Mouse (Mus musculus) erythroblast, adult 5-6 weeks (primary cell): ENCODE data around the gene Snx10. TPM values are rescaled to one million over a fixed set of nuclear protein-coding genes. Genes with fewer than 3 reads are reported as not detected.
"Not testable (repeated sequence)": the region's sequence is repeated elsewhere in the genome, so short reads cannot be mapped to it uniquely, and the experiment has no call there.

ENCODE experiments used
- ATAC-seq: replicated peaks from 2 replicates; pipeline ENCODE4 v1.8.0; 2016; ENCODE audit warnings: moderate number of reproducible peaks, mild to moderate bottlenecking, moderate TSS enrichment, inconsistent platforms; ENCODE audit not compliant: poor library complexity, low FRiP score, severe bottlenecking
- total RNA-seq, 2 experiments: library from RNA; stranded (forward) in 1 of 2; stranded (reverse) in 1 of 2; fragments of 150-400 nt in 1 of 2; fragments of 200-764, 138-1000 nt in 1 of 2; gene quantifications; 2 replicates each; pipeline versions ENCODE4 v1.2.3 to v1.2.4; 2015 to 2017; ENCODE audit warnings: low replicate concordance in 2 of 2

Gene Snx10
- total RNA-seq (2015; ENCODE audit: low replicate concordance), result 17.8 and 21.7 TPM in 2 replicates
- 14.5 and 15.3 TPM in 2 replicates for total RNA-seq (2017; ENCODE audit: low replicate concordance)

DNA sequence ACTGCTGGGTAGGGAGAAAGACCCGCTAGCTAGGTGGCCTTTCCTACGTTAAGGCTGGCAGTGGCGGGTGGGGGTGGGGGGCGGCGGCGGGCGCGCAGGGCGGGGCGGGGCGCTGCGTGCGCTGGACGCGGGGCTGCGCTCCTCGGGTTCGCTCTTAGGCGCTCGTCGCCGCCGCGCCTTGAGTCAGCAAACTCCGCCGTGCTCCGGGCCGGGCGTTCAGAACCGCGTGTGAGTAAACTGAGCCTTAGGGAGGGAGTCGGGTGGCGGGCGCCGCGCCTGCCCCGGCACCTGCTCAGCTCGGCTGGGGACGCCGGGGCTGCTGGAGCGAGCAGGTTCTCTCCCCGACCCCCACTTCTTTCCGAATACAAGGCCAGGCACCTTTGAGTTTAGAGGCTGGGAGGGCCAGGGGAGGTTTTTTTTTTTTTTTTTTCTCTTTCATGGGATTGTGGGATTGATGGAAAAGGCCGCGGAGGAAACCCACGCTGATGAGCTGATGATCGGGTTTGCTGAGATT, at the start of gene Snx10:
Snx10 (plus strand) TSS at position 95 of the 514 bp plus-strand sequence.
- ATAC-seq, result no peak

DNA sequence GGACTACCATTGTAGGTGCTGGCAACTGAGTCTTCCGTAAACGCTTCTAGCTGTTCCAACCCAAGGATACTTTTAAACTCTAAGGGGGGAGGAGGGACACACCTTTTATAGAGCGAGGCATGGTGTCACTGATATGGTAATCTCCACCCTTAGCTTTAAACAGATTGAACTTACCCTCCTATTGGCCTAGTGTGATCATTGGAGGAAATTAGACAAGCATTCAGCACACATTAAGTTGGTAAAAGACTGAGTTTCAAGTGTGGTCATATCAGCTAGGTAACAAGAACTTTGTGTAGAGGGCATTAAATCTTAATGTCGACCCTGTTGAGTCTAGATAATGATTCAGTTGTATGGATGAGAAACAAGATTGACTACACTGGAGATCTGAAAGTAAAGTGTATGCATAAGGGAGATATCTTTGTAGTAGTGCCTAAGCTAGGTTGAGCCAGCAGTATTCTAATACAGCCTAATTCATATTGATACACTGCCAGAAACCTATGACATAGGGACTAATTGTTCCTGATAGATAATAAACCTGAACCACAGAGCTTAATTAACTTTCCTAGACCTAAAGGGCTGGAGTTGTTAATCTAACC, 44.5 kb upstream of the Snx10 start:
- ATAC-seq, result peak; percentile 67

DNA sequence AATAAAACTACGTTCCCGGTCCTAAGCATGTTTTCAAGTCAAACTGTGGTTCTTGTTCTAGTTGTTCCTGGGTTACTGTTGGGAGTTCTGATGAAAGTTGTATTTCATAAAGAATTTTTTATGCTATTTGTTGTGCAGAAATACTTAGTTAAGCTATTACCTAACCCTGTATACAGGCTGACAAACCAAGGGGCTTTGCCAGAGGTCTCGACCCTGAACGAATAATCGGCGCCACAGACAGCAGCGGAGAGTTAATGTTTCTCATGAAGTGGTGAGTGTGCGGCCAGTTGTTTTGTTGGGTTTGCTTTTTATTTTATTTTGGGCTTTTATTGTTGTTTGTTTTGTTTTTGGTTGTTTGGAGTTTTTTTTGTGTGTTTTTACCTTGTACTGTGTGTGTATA, 42.2 kb upstream of the Snx10 start:
- ATAC-seq, result no peak

DNA sequence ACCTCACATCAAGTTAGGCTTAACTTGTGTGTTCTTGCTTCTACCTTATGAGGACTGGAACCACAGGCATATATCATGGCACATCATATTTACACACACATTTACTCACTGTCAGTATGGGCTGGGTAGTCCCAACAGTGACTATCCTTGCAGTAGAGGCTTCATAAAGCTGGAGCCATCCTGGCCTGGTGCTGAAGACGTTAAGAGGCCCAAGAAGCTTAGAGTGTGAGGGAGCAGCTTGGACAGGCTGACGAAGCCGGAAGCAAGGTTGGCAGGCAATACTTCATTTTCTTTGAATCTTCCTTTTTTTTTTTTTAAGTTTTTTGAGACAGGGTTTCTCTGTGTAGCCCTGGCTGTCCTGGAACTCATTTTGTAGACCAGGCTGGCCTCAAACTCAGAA, 39.8 kb upstream of the Snx10 start:
- no peak for ATAC-seq

DNA sequence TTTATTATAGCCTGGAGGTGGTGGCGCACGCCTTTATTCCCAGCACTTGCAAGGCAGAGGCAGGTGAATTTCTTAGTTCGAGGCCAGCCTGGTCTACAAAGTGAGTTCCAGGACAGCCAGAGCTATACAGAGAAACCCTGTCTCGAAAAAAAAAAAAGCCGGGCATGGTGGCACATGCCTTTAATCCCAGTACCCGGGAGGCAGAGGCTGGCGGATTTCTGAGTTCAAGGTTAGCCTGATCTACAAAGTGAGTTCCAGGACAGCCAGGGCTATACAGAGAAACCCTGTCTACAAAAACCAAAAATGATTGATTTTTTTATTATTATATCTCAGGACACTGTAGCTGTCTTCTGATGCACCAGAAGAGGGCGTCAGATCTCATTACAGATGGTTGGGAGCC, 39.1 kb upstream of the Snx10 start:
- ATAC-seq, result not testable (repeated sequence)

DNA sequence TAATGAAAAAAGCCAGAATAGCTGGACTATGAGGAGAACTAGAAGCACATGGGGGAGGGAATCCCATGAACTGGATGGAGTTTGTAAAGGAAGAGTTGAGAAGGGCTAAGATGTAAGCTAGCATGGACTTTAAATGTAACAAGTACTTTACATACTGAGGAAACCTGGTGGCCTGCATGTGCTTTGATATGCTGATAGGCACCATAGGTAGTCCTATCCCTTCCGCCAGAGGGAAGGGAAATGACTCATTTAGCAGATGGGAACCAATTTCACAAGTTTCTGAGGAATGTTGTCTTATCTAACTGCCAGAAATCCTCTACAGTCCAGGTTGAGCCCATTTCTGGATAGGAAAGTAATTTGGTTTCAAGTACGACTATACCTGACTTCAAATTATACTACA, 38.1 kb upstream of the Snx10 start:
- ATAC-seq, result no peak

DNA sequence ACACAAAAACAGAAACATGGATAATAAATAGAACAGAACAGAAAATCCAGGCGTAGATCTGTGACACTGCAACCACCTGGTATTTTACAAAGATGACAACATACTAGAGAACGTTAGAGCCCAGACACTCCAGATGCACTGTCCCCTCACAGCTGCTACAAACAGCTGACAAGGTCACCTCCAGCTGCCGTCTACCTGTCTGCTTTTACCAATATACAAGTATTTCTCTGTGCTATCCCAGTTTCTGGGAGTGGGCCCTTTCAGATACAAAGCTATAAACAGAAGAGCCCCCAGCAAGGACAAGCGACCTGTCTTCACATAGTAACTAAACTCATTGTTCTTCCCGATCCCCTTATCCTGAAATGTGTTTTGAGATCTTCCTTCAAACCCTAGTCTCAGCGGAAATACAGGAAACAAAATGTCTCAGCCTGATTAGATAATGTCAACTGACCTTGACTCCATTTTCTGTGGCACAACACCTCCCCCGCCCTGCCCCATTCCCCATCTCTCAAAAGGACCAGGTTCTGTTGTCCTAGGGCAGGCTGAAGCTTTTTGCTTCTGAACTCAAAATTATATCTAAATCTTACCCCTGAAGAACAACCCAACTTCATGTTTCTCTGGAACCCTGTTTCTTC, 37.5 kb upstream of the Snx10 start:
- no peak for ATAC-seq

DNA sequence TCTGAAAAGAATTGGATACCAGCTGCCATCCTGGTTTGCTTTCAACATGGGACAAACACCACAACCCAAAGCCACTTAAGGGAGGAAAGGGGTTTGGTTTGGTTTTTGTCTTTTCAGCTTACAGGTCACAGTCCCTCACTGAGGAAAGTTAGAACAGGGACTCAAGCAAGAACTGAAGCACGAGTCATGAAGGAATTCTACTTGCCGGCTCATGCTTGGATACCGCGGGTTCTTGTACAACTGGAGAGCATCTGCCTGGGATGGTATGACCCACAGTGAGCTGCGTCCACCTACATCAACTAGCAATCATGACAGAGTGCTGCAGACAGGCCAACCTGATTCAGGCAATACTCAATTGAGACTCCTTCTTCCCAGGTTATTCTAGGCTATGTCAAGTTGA, 37.0 kb upstream of the Snx10 start:
- no peak for ATAC-seq

DNA sequence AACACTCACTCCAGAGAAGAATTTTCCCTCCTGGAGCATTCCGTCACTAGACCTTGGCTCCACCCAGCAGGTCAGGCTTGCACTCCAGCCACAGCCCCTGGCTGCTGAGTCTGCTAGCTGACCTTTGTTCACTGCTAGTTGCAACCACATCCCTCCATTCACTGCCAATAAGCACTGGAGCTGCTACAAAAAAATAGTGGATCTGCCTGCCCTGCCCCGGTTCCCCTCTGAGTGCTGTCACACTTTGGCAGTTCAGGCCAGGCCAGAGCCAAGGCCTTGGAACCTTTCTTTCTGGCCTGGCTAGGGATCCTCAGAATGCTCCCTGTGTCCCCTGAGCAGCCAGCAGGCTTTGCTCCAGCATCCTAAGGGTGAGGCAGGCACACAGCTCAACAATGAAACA, 33.9 kb upstream of the Snx10 start:
- no peak for ATAC-seq

DNA sequence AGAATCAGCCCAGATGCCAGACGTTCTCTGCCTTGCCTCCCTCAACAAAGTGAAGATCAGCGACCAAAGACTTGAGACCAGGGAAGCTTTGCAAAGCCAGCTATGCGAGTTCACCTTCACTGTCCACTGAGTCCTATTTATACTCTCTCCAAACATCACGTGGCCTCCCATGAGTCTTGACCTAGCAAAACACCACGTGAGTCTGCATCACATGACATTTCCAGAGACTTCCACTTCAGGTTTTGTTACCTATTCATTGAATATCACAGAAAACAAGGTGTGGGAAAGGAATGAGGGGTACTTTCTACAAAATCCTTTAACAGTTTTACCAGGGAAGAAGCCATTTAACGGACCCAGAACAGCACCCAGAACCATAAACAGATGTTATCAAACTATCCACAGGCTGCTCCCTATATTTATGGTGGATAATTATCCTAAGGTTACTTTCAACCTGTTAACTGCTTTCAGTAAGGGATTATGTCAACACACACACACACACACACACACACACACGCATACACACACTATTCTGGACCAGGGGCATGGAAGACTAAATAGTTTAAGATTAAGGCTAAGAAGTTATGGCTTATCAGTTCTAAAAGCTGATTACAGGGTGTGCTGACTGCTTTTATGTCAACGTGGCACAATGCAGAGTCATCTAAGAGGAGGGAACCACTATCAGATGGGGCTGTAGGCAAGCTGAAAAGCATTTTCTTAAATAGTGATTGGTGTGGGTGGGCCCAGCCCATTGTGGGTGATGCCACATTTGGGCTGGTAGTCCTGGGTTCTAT, 26.2 kb upstream of the Snx10 start:
- no peak for ATAC-seq

DNA sequence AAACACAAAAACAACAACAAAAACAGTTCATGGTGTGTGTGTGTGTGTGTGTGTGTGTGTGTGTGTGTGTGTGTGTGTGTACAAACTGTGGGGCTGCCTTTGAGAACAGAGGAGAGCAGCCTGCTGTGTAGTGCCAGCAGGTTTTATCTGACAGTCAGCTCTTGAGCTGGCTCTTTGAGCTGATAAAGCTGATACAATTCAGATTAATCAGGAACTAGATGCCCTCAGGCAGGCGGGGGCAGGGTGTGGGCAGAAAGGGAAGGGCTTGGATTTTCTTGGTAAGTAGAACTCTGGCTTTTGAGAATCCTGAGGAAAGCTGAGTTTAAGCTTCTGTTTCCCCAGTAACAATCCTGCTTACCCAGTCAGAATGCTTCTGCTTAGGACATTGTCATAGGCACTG, 18.0 kb upstream of the Snx10 start:
- ATAC-seq, result no peak

DNA sequence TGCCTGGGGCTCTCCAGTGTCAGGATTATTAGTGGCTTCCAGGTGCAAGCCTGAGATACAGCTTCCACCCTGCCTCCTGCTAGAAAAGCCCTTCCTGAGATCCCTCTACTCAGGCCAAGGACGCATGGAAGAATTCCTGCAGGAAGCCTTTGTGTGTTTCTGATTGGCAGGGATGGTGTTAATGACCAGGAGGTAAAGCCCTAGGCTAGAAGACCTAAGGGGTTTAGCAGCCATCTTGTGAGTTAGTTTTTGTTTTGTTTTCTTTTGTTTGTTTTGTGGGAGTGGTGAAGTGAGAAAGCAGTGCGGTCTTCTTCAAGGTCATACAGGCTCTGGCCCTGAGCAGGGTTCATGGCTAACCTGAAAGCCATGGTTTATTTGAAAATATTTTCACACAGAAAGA, 16.1 kb upstream of the Snx10 start:
- ATAC-seq, result no peak

DNA sequence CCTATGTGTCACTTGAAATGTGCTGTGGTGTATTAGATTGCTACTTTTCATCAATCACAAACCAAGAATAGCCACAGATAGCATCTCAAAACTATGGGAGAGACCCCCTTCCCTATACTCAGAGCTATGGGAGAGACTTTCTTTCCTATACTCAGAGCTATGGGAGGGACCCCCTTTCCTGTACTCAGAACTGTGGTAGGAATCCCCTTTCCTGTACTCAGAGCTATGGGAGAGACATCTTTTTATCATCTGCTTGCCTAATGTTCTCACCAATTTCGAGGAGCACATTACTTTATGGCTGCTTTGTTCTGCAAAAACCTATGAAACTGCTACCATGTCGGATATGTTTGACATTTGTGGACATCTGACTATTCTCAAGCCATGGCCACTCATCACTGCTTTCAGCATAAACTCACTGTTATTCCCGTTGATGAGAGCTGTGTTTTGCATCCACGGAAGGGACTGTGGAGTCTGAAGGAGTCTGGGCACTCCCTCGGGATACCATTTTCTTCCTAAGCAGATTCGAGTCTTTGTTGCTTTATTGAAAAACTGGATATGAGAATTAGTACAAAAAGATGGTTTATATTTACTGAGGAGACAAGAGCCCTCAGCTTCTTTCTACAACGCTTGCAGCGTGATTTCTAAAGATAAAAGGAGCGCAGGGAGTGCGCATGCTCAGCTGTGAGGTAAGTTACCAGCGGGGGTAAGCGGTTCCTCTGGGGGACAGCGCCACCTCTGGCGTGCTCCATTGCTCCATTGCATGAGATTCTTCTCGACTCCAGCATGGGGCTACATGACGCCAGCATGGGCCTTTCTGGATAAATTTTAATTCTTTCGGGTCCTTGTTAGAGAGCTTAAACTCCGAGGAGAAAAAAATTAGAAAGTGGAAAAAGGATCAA, 14.7 kb upstream of the Snx10 start:
- ATAC-seq, result no peak

DNA sequence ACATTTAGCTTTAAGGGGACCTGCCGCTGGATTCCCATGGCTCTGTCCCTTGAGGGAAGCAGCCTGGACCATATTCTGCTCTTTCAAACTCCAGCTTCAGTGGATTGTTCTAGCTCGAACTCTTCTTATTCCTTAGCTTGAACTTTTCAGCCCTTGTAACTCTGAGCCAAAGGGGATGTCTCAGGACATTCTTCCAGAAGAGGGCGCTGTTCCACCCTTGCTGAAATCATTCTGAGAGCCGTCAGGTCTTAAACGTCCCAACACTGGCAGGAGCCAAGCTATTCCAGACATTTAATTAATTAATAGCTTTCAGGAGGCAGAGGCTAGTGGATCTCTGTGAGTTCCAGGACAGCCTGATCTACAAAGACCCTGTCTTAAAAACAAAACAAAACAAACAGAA, 13.6 kb upstream of the Snx10 start:
- no peak for ATAC-seq

DNA sequence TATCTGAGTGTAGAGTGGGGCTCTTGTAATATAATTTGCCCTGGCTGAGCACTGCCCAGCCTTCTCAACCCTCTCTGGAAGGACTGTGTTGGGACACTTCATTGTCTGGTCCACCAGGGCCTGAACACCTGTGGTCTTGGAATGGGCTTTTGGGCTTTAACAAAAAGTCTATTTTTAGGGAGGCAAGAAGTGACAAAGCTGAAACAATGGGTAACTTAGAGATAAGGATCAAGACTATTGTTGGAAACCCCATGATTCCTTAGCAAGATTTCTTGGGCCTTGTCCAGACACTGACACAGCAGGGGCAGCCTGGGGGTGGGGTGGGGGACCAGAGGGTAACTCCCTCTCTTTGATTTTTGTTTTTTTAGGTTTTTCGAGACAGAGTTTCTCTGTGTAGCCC, 12.8 kb upstream of the Snx10 start:
- ATAC-seq, result no peak

DNA sequence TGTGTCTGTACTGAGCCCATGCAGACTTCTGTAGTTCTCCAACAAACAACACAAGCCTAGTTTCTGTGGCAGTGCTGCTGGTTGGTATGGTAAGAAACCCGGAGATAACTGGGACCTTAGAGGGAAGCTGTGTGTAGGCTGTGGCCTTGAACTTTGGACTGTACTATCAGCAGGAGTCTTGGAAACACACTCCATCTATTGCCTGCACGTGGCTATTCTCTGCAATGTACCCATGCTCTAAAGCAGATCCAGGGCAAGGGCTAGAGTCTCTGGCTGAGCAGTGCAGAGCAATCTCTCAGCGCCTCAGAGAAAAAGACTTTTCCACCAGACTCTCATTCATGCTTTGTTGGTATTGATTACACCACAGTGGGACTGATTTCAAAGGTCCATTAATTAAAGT, 10.0 kb upstream of the Snx10 start:
- no peak for ATAC-seq

DNA sequence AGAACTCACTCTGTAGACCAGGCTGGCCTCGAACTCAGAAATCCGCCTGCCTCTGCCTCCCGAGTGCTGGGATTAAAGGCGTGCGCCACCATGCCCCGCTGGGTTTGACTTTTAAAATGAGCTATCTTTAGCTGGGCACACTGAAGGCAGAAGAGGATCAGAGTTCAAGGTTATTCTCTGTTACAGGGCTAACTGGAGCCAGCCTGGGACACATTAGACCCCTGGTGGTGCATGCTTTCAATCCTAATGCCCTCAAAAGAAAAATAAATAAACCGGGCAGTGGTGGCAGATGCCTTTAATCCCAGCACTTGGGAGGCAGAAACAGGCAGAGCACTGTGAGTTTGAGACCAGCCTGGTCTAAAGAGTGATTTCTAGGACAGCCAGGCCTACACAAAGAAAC, 8.8 kb upstream of the Snx10 start:
- no peak for ATAC-seq

DNA sequence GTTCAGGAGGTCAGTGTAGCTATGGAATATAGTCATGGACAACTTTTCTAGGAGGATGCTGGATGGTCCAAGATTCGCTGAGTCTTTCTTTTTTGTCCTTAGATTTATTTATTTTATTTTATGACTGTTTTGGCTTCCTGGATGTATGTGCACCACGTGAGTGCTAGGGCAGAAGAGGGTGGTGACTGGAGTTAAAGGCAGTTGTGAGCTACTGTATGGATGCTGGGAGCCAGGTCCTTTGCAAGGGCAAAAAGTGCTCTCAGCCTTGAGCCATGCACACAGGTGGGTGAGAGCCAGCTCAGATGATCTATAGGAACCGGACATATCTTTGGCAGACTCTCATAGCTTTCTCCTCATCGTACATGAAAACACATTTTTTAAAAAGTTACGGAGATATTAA, 391 bp upstream of the Snx10 start:
- ATAC-seq, result no peak

DNA sequence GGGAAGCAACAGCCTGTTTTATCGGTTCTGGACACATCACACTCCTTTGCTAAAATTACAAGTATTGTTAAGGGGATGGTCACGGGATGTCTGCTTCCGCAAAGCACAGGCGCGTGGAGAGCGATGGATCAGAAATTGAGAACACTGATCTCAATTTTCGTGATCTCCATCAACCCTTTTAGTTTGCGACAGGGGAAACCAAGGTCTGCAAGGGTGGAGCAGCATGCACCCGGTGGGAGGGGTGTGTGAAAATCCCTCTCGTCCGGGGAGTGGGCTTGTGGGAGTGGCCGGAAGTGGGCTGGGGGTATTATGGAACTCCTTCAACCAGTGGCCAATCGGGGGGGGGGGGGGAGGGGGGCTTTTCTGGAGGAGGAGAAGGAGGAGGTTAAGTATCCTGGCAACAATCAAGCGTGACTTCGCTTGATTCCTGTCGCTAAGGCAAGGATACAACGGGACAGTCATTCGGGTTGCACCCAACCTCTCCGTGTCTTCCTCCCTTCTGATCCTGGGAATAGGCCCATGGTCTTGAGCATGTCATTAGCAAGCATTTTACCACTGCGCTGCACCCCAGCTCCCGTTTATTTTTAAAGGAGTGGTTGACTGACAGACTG, 725 bp downstream of the Snx10 start:
- no peak for ATAC-seq

DNA sequence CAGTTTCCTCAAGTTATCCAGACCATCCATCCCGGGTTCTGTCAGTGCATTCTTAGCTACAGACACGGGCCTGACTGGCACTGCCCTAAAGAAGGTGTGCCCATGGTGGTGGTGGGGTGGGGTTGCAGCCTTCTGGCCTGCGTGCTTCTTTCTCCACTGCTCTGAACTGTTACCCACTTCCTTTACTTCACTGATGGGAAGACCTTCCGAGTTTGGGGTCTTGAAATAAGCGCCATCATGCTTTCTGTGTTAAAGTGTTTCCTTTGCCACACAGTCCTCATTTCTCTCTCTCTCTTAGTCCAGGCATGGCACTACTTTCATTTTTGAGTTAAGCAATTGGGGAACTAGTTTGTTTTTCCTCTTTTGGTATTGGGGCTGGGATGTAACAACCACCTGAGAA, 1.3 kb downstream of the Snx10 start:
- no peak for ATAC-seq
